10 mouse cellular contexts compared by ENCODE assay signal in genomic region chr6:68201448-68201847, GRCm38 (mm10).
DNase-seq lines count a peak whose midpoint lies in the region; TF ChIP-seq lines count a peak whose summit lies in the region.
"Had no signal": no experiment of that assay in that cellular context is flagged by ENCODE, and none has a peak within 500 bp of the region (broad histone marks: within the 10 kb centered on the region; RNA-seq: fewer than 3 reads in every experiment).

No protein-coding gene starts in this region.

- H3K4me1 ChIP-seq in ES-E14 (ENCODE audit: control insufficient read depth in 2 of 2, insufficient read depth in 2 of 2, low read length in 2 of 2, poor library complexity in 1 of 2): no peaks in the 10 kb centered on the region
- H3K4me1 ChIP-seq: intestine, embryonic 15.5 days; midbrain, embryonic 10.5 days had no signal

- H3K36me3 ChIP-seq in ES-E14 (ENCODE audit: control insufficient read depth, insufficient read depth, low read length, poor library complexity, severe bottlenecking): no peaks in the 10 kb centered on the region
- H3K36me3 ChIP-seq: intestine, embryonic 15.5 days; midbrain, embryonic 10.5 days had no signal

- H3K4me3 ChIP-seq in ES-E14 (ENCODE audit: insufficient read depth in 1 of 2, low read depth in 1 of 2, low read length in 2 of 2, poor library complexity in 1 of 2, severe bottlenecking in 1 of 2): no peak overlapping the region
- H3K4me3 ChIP-seq: intestine, embryonic 15.5 days; midbrain, embryonic 10.5 days had no signal

- peak; percentile 3 for DNase-seq in left cerebral cortex, adult 11 months (ENCODE audit: low spot score)
- no peak for DNase-seq in left cerebral cortex, postnatal 36 days (ENCODE audit: low spot score in 2 of 2)
- DNase-seq in CD4-positive, CD25-positive, alpha-beta regulatory T cell, adult 2 months (ENCODE audit: low read depth, low spot score): peak; percentile 53
- peak; percentile 0 for DNase-seq in ES-E14 (ENCODE audit: low read depth, low spot score)
- DNase-seq in layer of hippocampus, adult 9-10 months (ENCODE audit: low spot score): peak; percentile 16
- no peak for DNase-seq in urinary bladder, adult 2 months (ENCODE audit: low spot score)
- DNase-seq in thymus, postnatal 10 days (ENCODE audit: low spot score in 2 of 2): no peak
- DNase-seq: cerebellum, adult 8-10 months had no signal

- intact Hi-C loops in left cerebral cortex, postnatal 36 days (cut with DNase I): no loop called here

- H3K9me3 ChIP-seq in ES-E14 (ENCODE audit: control insufficient read depth, insufficient read depth, low read depth, low read length): no peaks in the 10 kb centered on the region
- H3K9me3 ChIP-seq: intestine, embryonic 15.5 days; midbrain, embryonic 10.5 days had no signal

- no peak overlapping the region for H3K27ac ChIP-seq in ES-E14 (ENCODE audit: insufficient read depth, low read depth, low read length, poor library complexity, severe bottlenecking)
- H3K27ac ChIP-seq: intestine, embryonic 15.5 days; midbrain, embryonic 10.5 days had no signal

- in situ Hi-C loops in ES-E14 (cut with MboI; ENCODE audit: low sequenced_read_pairs in 2 of 2, unreplicated experiment in 2 of 2): no loop called here

- no peak overlapping the region for H3K9ac ChIP-seq in ES-E14 (ENCODE audit: insufficient read depth, low read depth, low read length, poor library complexity, severe bottlenecking)
- H3K9ac ChIP-seq: intestine, embryonic 15.5 days had no signal

TF ChIP-seq in ES-E14, 5 proteins besides CTCF, POLR2A, EP300 and RAD21:
- TF ChIP-seq ZNF384 (IDR thresholded peaks at IDR 0.05; ENCODE audit: low read depth, low read length) (no peak), ZC3H11A (IDR thresholded peaks at IDR 0.05; ENCODE audit: borderline replicate concordance, low read depth, low read length) (no peak), HCFC1 (IDR thresholded peaks at IDR 0.05; ENCODE audit: borderline replicate concordance, insufficient read depth, low read length) (no peak), CHD2 (IDR thresholded peaks at IDR 0.05; ENCODE audit: low read depth, low read length) (no peak), MAFK (IDR thresholded peaks at IDR 0.05; ENCODE audit: insufficient read depth, low read depth, low read length) (no peak)

Comparison
In these comparisons a context has a peak if more than half of its experiments do, and no peak if none do; other contexts are left out.
1. DNase-seq: peak in left cerebral cortex, adult 11 months (single experiment), CD4-positive, CD25-positive, alpha-beta regulatory T cell, adult 2 months (single experiment), ES-E14 (single experiment) and layer of hippocampus, adult 9-10 months (single experiment); none in left cerebral cortex, postnatal 36 days (0 of 2), urinary bladder, adult 2 months (single experiment) and thymus, postnatal 10 days (0 of 2).